Mouse (Mus musculus): Measurements from ENCODE around the gene Pou3f3.

Gene Pou3f3

DNA sequence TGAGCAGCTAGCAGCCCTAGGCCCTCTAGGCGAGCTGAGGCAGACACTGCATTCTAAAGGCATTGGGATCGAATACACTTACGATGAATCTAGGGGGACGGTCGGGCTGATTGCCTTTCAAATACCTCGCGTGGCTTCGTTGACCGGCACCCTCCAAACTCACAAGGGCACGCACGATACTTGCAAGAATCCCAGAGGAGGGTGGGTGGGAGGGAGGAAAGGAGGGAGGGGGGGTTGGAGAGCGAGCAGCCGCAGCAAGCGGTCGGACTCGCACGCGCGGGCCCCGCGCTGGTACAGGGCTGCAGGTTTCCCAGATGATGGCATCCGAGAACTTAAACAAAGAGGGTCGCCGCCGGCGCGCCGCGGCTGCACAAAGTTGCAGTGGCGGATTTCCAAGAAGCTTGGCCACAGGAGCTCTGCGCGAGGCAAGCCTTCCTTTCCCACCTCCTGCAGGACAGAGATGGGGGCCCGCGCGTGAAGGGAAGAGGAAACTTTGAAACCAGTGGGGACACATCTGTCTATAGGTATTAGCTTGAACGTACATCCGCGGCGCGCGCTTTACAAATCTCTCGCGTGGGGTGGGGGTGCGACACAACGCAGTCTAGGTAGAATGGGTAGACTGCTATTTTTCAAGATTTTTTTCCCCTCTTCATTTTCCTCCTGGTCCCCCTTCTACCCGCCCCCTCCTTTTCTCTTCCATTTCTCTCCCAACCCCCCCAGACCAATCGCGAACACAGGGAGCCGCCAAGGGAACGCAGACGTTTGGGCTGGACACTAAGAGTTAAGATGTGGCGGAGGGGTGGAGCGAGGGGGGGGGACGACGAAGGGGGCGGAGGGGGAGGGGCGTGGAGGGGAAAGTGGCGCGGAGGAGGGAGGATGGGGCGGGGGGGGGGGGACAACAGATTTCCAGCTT is 647 bp upstream of the Pou3f3 start:
- DNase-seq, result no peak

DNA sequence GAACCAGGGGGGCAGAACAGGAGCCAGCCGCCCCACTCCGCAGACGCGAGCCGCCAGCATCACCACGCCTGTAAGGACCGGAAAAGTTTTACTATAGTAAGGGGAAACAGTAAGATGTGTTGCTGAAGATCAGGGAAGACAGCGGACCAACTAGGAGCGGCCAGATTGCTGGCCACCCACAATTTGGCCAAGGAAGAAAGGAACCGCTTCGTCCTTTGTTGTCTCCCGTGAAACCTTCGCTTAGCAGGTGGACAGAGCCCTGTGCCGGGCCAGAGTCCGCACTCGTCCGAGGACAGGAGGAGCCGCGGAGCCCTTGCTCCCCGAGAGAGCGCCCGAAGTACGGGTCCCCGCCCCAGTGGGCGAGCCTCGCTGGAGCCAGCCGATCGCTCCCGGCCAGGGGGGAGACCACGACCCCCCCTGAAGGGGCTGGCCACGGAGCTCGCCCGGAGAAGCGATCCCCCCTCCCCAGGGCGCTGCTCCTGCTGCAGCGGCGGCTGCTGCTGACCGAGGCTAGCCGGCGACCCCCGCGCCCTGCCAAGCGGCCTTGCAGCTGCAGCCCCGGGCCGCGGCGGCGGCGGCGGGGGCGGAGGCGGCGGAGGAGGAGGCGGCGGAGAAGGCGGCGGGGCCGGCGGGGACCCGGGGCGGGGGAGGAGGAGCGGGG is 933 bp downstream of the Pou3f3 start:
- no peak for DNase-seq

- no peak for DNase-seq
Observed at GRCm38 (mm10) chr1:42697321-42697755, 1.8 kb downstream of the Pou3f3 start.

- DNase-seq, result no peak
Observed at GRCm38 (mm10) chr1:42697756-42698583, 2.4 kb downstream of the Pou3f3 start.

DNA sequence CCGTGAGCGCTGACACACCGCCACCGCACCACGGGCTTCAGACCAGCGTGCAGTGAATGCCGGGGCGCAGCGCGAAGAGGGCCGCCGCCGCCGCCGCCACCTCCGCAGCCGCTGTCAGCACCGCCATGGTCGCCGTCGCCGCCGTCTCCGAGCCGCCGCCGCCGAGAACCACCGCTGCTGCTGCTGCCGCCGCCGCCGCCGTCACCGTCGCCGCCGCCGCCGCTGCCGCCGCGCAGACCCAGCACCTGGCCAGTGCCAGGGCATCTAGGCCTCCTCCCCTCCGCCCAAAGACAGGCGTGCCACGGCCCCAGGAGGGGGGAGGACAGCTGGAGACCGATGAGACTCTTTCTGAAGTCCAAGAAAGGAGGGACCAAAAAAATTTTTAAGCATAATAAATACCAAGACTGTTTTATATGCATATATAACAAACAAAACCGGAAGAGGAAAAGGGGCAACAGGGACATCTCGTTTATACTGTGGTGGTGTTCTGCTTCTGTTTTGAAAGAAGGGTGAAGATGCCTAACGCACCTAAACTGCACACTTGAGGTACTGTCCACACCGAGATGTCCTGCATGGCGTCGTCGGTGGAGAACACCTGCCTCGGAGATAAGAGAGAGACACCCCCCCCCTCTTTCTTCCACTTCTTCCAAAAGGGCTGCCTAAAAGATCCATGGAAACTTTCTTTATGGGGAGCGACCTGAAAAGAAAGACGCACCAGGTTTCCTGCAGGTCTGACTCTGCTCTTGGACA is 3.2 kb downstream of the Pou3f3 start:
- DNase-seq, result no peak

- no peak for DNase-seq
Observed at GRCm38 (mm10) chr1:42699471-42699871, 3.9 kb downstream of the Pou3f3 start.

- no peak for DNase-seq
Observed at GRCm38 (mm10) chr1:42700171-42700570, 4.6 kb downstream of the Pou3f3 start.

GRCm38 (mm10) chr1:42700815-42701214 is 5.2 kb downstream of the Pou3f3 start:
- DNase-seq, result no peak

DNA sequence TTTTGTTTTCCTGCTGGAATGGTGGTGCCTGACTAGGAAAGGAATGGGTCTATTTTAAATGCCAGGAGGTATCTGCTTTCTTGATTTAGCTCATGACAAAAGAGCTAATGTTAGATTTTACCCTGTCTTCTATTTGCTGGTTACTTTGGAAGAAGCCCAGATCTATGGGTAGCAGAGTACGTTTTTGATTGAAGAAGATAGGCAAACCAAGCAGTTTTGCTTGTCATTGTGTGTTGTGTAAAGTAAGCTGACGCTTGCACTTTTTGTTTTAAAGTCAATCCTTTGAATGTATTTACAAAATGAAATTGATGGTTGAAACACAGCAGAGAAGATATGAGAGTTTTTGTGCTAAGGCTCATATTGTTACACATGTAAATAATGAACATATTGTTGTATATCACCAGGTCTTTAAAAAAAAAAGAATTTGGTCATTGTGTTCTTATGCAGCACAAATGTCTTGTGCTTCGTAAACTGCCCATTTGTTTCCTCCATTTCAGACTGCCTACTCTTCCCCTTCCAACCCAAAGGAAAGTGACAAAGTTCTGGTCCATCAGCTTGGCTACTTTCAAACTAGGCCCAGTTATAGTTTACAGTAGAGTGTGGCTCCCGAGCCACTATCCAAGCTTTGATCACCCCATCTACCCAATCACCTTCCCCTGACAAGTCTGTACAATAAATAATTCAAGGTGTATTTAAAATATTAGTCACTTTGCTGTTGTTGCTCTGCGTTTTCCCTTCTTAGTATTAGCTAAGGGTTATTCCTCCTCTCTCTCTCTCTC is 6.5 kb downstream of the Pou3f3 start:
- no peak for DNase-seq

DNA sequence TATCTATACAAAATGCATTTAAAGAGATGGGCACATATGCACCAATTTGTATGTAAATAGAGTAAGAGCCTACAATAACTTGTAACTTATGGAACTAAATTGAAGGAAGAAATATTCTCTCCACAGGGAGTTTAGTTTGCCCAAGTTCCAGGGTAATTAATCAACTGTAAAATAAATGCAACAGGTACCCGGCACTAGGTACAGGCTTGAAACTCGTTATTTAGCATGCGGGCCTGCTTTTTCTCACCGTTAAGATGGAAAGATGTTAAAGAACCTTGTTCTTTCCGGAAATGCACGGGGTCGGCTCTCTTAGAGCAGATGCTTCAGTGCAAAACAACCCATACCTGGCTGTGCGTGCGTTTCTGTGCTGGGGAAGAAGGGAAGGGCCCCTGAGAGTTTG is 7.4 kb downstream of the Pou3f3 start:
- no peak for DNase-seq

DNA sequence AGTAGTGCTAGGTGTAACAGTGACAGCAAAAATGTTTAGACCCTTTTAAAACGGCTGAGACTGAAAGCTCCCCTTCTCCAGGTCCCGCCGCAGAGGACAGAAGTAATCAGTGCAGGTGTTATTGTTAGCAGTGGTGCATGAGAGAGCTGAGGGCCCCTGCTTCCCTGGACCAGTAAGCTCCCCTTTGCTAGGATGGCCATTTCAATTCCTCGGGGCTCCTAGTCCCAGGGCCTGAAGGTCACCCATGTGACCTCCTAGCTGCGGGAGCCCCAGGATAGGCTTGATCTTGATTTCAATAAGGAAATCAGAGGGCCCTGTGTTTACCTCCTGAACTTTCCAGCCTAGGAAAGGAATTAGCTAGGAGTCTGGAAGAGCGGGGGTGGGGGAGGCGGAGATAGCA is 7.9 kb downstream of the Pou3f3 start:
- no peak for DNase-seq

DNA sequence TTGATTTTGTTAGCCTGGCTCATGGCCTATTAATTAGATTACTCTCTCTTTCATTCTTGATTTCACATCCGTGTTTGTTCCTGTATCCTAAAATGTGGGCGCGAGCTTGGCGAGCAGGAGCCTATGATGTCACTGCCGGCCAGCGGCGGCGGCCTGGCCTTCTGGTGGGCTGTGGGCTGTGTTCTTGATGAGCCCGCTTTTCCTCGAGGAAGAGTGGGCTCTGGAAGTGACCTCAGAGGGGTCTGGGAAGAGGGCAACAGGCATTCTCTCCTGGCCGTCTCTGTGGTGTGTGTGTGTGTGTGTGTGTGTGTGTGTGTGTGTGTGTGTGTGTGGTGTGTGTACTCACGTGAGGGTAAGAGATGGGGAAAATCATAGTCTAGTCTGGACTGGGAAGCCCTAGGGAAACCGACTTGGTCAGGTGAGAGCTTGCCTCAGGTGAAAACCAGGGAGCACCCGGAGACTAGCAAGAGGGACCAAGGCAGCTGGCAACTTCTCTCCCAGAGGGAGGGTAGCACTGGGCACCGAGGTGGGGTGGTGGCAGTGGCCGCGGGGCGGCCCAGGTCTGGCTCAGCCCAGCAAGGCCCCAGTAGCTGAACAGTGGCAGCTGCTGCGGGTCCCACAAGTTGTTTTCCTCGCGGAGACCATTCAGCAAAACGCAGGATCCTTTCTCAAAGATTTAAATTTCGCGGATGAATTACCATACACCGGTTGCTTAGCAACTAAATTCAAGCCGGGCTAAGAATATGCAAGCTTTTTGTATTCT is 8.5 kb downstream of the Pou3f3 start:
- no peak for DNase-seq

DNA sequence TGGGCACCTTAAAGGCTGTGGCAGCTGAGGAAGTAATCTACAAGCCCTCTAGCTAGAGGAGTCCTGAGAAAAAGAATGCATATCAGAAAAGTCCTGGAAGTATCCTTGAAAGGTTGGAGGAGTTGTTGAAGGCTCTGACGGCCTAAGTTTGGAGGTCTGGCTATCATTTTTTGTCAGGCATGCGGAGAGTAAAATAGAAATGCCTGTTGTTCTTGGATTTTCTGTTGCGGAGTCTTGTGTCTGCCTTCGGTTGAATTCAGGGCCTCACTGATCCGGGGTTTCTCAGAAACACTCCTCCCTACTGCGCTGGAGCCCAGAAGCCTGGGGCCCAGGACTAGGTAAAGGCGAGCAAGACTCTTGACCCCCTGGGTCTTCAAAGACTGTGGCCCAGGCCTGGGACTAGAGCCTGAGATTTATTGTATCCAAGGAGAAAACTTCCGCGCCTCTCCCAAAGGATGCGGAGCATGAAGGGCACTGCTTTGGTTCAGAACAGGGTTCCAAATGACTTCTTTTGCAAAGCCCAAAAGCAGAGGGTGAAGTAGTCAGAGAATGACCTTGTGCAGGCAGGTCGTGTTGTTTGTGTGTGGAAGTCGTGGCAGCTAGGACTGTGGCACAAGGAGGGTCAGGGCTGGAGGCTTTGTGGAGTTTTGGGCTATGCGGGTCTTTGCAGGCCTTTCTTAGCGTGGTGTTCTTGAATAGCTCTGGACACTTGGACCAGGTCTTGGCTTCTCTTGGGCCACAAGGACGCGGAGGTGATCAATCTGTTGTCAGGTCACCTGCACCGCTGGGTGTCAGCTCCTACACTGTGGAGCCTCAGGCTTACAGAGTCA is 9.6 kb downstream of the Pou3f3 start:
- DNase-seq, result no peak

DNA sequence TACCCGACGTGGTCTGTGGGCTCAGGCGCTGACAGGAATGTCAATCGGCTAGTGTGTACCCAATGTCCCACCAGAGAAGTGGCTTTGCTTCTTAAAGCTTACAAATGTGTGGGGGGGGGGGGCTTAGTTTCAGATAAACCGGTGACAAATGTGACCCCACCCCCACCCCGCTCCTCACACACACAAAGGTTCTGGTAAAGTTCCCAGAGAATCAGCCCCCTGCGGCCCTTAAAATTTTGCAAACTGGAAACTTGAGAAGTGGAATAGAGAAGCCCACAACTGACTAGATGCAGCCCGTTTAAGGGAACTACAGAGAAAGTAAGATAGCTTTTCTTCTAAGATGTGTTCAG is 10.2 kb downstream of the Pou3f3 start:
- DNase-seq, result no peak

DNA sequence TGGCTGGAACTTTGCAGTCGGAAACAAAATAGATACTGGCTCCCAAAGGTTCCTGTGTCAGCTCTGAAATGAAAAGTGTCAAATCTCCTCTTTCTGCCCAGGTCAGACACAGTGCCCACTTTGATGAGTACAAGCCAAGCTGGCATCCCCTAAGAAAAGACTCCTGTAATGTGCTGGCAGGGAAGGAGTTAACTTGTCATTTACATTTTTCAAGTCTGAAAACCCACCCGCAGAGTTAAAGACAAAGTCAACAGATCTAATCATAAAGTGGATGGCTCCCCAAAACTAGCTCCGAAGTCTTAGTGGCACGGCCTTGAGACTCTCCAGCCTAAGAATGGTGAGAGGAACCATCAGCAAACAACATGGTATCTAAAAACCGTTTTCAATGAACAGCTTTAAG is 11.6 kb downstream of the Pou3f3 start:
- no peak for DNase-seq

- no peak for DNase-seq
Observed at GRCm38 (mm10) chr1:42707611-42708130, 12.1 kb downstream of the Pou3f3 start.

GRCm38 (mm10) chr1:42709024-42709423 is 13.5 kb downstream of the Pou3f3 start:
- DNase-seq, result no peak

DNA sequence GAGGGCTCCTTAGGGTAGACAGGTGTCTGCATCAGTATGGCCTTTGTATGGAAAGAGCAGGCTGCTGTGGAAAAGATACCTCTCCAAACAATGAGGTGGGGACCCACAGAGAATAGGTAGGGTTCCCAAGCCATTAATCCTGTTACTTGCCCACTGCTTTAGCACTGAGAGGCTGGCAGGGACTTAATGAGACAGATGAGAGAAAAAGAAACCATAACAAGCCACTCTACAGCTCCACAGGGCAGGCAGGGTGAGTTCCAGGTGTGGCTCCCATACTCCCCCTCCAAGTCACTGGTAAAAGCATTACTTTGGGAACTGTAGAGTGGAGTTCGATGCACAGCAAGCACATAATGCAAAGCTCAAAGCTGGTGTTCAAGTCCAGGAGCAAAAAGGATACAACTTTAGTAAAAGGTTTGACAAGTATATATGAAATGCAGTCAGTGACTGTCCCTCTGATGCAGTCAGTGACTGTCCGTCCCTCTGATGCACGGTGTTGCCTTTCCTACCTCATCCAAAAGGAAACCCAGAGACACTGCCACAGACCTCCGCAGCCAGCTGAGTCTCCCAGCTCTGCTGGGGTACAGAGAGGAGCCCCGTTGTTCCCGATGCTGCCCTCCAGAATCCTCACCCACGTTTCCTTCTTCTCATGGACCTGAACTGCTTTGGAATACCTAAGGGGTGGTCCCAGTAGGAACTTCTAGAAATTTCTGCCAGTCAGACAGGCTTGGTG is 14.0 kb downstream of the Pou3f3 start:
- DNase-seq, result no peak

GRCm38 (mm10) chr1:42710234-42710633 is 14.7 kb downstream of the Pou3f3 start:
- no peak for DNase-seq

Data from lung, adult 18-20 months (tissue).